Mouse (Mus musculus) thymus, adult 18-20 months (tissue): ENCODE data around the gene Fggy.

Experiments
- DNase-seq, 2 experiments: peaks; one replicate each; pipeline ENCODE4 v3.0.0; 2022; ENCODE audit warnings: mixed read lengths in 2 of 2

Gene Fggy

GRCm38 (mm10) chr4:95788867-95789266 lies 231.6 kb downstream of the Fggy start:
- no peak for DNase-seq

GRCm38 (mm10) chr4:95791913-95792475 lies 234.7 kb downstream of the Fggy start:
- no peak for DNase-seq

- DNase-seq = no peak
Observed at GRCm38 (mm10) chr4:95793647-95794328, 236.5 kb downstream of the Fggy start.

- no peak for DNase-seq
Observed at GRCm38 (mm10) chr4:95794651-95795050, 237.3 kb downstream of the Fggy start.

DNA sequence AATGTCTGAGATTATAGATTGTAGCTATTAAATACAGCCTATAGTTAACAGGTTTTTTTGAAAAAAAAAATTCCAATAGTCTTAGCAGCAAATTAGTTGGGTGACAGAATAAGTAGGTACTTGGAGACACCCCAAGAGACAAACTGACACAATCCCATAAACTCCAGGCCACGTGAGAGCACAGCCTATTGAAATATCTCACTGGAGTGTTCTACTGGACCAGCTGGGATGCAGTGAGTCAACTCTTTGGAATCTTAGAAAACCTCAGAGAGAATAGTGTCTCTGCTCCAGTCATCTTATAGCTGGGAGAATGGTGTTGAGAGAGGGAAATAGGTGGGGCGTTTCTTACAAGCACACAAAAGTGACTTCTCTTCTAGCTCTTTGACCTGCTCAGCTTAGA lies 238.0 kb downstream of the Fggy start:
- no peak for DNase-seq

DNA sequence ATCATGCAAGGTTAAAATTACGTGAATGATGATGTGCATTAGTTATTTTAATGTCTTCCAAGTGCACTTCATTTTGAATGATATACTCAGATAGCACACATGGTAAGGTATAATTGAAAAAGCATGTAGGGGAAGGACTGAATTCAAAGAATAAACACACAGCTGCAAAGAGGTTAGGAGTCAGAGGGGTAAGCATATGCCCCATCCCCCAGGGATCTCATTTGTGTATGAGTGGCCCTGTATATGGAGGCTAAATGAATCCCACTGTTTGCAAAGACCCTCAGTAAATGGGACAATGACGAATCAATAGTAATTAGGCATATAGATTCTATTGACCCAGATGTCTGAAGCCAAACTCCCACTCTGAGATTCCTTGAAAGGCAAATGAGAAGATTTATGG lies 262.3 kb downstream of the Fggy start:
- DNase-seq = no peak

DNA sequence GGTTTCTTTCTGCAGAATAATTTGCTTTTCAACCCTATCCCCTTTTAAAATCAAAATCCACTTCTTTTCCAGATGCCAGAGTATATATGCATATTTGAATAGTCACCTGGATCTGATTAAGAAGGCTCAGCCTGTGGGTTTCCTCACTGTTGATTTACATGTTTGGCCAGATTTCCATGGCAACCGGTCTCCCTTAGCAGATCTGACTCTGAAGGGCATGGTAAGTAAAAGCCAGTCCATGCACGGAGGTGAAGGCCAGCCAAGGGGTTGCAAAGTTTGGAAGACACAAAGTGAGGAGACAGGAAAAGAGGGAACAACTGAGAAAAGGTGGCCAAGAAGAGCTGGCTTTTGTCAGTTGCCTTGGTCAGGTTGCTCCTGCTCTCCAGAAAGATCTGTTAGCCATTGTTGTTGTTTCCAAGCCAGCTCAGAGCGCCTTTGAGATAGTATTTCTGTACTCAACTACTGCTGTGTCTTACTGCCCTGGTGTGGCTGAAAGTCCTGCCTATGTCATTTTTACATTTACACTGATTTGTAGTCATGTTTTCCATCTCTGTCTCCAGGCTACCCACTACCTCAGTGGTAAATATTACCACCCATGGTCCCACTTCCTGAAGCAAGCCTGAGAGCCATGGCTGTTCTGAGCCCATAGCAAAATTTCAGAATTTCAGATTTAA lies 264.7 kb downstream of the Fggy start:
- no peak for DNase-seq

DNA sequence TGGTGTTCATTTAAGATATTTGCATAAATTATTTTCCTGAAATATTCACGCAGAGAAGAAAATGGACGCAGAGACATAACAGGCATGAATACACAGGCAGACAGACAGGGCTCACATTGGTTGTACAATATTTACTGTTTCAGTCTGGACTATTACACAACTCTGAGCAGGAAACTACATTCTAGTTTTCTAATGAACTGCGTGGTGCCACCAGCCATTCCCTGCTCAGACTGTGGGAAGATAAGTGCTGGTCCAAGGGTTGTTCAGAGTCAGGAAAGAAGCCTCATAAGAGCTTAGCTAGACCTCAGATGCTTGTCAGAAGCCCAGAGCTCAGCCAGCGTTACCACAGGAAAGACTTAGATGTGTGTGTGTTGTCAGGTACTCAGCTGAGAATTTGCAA lies 270.9 kb downstream of the Fggy start:
- no peak for DNase-seq

DNA sequence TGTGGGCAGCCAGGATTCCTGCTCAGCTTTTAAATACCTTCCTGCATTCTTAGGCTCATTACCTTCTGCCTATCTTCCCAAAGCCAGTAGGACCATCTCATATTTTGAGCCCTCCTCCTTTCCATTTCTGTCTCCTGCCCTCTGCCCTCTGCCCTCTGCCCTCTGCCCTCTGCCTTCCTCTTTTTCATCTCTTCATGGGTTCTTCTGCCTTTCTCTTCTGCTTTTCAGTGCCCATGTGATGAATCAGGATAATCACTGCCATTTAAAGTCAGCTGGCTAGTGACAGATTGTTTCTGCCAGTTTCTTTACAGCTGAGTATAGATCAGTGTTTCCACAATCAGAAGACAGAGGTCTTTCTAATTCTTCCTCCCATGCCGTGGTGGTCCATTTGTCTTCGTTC lies 273.0 kb downstream of the Fggy start:
- DNase-seq = no peak

DNA sequence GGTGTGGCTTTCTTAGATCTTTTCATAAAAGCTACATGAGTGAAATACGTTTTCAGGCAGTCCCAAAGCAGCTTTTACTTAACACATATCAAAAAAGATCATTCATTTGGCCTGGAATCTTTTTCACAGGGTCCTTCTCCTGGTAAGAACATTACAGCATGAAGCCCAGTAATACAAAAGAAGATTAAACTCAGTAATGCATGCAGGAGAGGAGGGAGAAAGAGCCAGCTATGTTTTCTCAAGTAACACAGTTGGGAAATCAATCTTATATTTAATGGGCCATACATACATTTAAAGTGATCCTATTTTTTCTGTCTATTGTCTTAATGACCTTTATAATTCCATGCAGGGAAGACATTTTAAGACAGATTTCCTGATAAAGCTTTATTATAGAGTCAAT lies 282.6 kb downstream of the Fggy start:
- DNase-seq = no peak

DNA sequence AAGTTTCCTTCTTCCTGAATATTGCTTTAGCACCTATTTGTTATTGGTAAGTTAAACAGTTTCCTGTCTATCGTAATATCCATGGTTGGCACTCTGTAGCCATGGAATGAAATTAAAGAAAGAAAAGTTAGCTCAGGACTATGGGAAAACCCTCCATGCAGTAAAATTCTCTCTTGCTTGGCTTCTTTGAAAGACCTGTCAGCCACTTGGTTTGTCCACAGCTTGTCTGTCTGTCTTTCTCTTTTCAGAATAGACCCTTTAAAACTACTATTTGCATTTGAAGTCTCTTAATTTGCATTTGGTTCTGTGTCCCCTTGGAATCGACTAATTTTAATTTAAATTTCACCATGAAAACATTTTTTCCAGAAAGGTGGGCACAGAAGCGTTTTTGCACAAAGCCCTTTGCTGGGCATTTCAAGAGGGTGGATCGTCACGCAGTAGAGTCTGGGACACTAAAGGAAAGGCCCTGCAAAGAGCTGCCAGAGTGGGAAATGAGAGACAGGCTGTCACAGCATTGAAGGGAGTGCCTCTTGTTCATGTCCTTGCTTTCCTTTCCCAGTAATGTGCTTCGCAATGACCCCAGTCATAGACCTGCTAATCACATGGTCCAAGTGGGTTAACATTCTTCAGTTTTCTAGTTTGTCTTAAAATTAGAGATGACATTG lies 283.2 kb downstream of the Fggy start:
- DNase-seq = no peak

DNA sequence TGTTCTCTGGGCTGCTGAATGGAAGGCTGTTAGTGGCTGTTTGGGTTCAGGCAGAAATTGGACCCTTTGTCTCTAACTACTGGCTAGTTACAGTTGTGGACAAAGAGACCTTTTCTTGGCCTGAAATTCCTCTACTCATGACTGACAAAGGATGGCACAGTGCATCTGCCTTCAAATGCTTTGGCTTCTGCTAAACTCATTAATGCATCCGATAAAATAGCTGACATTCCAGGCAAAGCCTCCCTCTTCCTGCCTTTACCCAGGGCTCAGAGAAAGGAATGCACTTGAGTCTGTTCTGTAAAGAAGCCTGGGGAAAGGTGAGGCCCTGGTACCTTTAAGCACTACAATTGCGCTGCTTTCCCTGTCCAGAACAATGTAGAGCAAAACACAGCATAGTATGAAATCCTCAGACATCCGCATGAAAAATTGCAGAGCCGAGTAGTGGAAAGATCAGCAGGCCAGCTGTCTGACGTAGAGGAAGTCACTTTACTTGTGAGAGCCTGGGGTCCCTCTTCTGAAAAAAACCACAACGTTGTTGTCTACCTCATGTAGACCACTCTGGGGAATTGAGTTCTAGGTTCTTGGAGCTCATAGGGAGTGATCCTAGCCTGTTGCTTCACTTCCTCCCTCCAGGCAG lies 288.8 kb downstream of the Fggy start:
- no peak for DNase-seq

GRCm38 (mm10) chr4:95847219-95847618 lies 289.9 kb downstream of the Fggy start:
- no peak for DNase-seq

DNA sequence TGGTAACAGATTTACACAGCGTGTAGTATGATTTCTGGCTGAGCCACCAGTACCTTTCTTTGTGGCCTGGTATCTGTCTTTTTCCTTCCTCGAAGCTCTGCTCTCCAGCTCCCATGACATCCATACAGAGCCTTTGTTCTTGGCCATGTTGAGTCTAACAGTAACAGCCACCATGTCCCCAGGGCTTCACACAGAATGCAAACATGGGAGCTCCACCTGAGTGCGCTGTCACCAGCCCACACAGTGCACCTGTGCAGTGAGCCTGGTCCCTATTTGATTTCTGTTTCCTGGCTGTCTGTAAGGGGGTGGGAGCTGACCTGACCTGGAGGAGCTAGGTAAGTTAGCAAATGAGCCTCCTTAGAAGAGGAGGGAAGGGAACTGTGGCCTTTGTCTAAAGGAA lies 290.4 kb downstream of the Fggy start:
- DNase-seq = no peak

GRCm38 (mm10) chr4:95849497-95849896 lies 292.2 kb downstream of the Fggy start:
- DNase-seq = no peak

GRCm38 (mm10) chr4:95850044-95850739 lies 292.9 kb downstream of the Fggy start:
- no peak for DNase-seq

GRCm38 (mm10) chr4:95852257-95852656 lies 294.9 kb downstream of the Fggy start:
- no peak for DNase-seq

DNA sequence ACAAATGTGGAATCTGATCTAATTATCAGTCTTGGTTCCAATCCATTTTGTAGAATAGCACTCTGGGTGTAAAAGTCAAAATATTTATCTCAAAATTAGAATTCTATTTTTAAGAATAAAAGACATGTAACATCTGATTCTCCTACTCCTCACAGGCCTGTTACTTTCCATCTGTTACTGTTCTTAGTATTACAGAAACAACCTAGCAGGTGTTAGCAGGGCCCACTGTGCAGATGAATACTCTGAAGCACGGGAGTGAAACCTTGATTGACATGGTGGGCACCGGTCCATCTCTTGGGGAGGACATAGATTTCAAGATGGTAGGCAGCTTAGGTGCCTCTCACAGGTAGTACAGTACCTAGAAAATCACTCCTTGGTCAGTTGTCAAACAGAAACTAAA lies 298.7 kb downstream of the Fggy start:
- no peak for DNase-seq

GRCm38 (mm10) chr4:95860601-95861000 lies 303.3 kb downstream of the Fggy start:
- no peak for DNase-seq

- no peak for DNase-seq
Observed at GRCm38 (mm10) chr4:95861074-95861473, 303.8 kb downstream of the Fggy start.

GRCm38 (mm10) chr4:95861741-95862155 lies 304.4 kb downstream of the Fggy start:
- DNase-seq = no peak

GRCm38 (mm10) chr4:95862276-95862675 lies 305.0 kb downstream of the Fggy start:
- no peak for DNase-seq
